Mouse (Mus musculus) midbrain, embryonic 13.5 days (tissue): ENCODE data around the gene Olfr1406. TPM values are rescaled to one million over a fixed set of nuclear protein-coding genes. Genes with fewer than 3 reads are reported as not detected.
"Not testable (repeated sequence)": the region's sequence is repeated elsewhere in the genome, so short reads cannot be mapped to it uniquely, and the experiment has no call there.

Experiments
- ATAC-seq: fragments of 200-750 bp; cut with Nextera tagmentation; 2 replicates; pipeline ENCODE4 v1.8.0; 2017; ENCODE audit warnings: mild to moderate bottlenecking, moderate TSS enrichment, moderate library complexity
- H3K27ac ChIP-seq: fragments of 300-500 bp; sonication (generic); 2 replicates; pipeline ENCODE4 v1.5.1; 2015; ENCODE audit warnings: inconsistent platforms, mild to moderate bottlenecking, moderate library complexity
- H3K27me3 ChIP-seq: fragments of 300-500 bp; sonication (generic); 2 replicates; pipeline ENCODE4 v1.6.1; 2015; ENCODE audit warnings: mild to moderate bottlenecking, inconsistent platforms
- H3K36me3 ChIP-seq: fragments of 300-500 bp; sonication (generic); 2 replicates; pipeline ENCODE4 v1.6.1; 2015; ENCODE audit warnings: mild to moderate bottlenecking, inconsistent platforms
- H3K4me1 ChIP-seq: fragments of 300-500 bp; sonication (generic); replicated peaks from 2 replicates; pipeline ENCODE4 v1.6.1; 2015; ENCODE audit warnings: inconsistent platforms
- H3K4me2 ChIP-seq: fragments of 300-500 bp; sonication (generic); replicated peaks from 2 replicates; pipeline ENCODE4 v1.6.1; 2015; ENCODE audit warnings: moderate library complexity, mild to moderate bottlenecking, inconsistent platforms
- H3K4me3 ChIP-seq: fragments of 300-500 bp; sonication (generic); replicated peaks from 2 replicates; pipeline ENCODE4 v1.5.1; 2015; ENCODE audit warnings: mild to moderate bottlenecking, inconsistent platforms
- H3K9ac ChIP-seq: fragments of 300-500 bp; sonication (generic); replicated peaks from 2 replicates; pipeline ENCODE4 v1.6.1; 2015; ENCODE audit warnings: mild to moderate bottlenecking, inconsistent platforms
- H3K9me3 ChIP-seq: fragments of 300-500 bp; sonication (generic); 2 replicates; pipeline ENCODE4 v1.6.1; 2016; ENCODE audit warnings: mild to moderate bottlenecking, inconsistent platforms
- WGBS: fragments of 180-500 bp; shearing (Covaris S2); methylation state at CpG from one replicate; pipeline ENCODE4 v1.1.7; 2015; 5-methylcytosine and 5-hydroxymethylcytosine counted together
- polyA plus RNA-seq: library from polyadenylated mRNA; unstranded; fragments of >200 nt; fragmentation: Nextera tagmentation; extraction: Ambion mirVana; gene quantifications from 2 replicates; pipeline ENCODE4 v1.2.1, GENCODE M21; 2015

Gene Olfr1406
- not detected in 2 replicates for polyA plus RNA-seq

- ATAC-seq = no peak
- no peaks in the 10 kb centered on the region for H3K9me3 ChIP-seq
- H3K9ac ChIP-seq = no peak within 1 kb of the TSS
- H3K4me3 ChIP-seq = no peak within 1 kb of the TSS
- 72% methylated on average over 3 of the region's 3 CpGs for WGBS
- H3K27me3 ChIP-seq = no peaks in the 10 kb centered on the region
- H3K4me1 ChIP-seq = no peaks in the 10 kb centered on the region
- H3K4me2 ChIP-seq = no peak within 1 kb of the TSS
- H3K27ac ChIP-seq = no peak within 1 kb of the TSS
- no peaks in the 10 kb centered on the region for H3K36me3 ChIP-seq
These were observed at the start of gene Olfr1406 for GRCm38 (mm10) chr1:173190540-173190939. TSS of gene Olfr1406 (minus strand) at chr1:173190640.

DNA sequence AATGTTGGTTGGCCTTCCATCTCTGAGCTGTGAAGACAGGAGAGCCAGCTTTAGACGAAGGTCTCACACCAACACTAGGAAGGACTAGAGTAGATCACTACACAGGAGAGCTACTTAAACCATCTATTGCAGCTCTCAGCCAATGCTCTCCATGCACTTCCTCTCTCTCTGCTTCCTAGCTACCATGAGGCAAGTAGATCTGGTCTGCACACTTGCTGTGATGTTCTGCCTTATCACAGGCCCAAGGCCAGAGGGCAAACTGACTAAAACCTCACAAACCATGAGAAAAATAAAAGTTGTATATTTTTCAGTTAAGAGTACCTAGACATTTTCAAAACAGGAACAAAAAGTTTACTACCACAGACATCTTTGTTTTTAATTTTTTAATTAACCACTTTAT, 46.6 kb upstream of the Olfr1406 start:
- not testable (repeated sequence) for ATAC-seq, H3K27ac ChIP-seq, H3K9ac ChIP-seq, H3K4me2 ChIP-seq, H3K4me1 ChIP-seq, H3K4me3 ChIP-seq, H3K27me3 ChIP-seq, H3K9me3 ChIP-seq, H3K36me3 ChIP-seq
- 85% methylated on average over 1 of the region's 1 CpGs for WGBS

DNA sequence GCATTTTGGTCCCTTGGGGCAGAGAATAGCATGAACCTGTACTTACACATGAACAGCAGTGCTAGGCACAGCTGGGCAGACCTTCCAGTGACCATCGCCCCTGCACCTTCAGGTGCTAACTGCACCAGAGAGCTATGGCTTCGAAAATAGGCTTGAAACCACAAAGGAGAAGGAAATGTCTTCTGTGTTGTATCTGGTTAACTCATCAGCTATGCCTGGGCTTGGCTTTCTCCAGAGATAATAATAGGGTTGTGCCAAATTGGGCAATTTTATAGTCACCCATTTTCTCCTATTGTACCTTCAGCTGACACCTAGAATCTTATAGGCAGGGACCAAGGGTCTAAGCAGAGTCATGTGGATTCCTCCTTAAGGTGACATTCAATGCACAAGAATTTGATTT, 36.6 kb upstream of the Olfr1406 start, which contains the start of gene Fcer1a:
Gene Fcer1a (minus strand): TSS at position 134 of the 400 bp plus-strand sequence.
- H3K9me3 ChIP-seq = no peaks in the 10 kb centered on the region
- no peaks in the 10 kb centered on the region for H3K36me3 ChIP-seq
- ATAC-seq = no peak
- no peaks in the 10 kb centered on the region for H3K4me1 ChIP-seq
- no peak within 1 kb of the TSS for H3K27ac ChIP-seq
- no peak within 1 kb of the TSS for H3K4me2 ChIP-seq
- no peak within 1 kb of the TSS for H3K4me3 ChIP-seq
- no peaks in the 10 kb centered on the region for H3K27me3 ChIP-seq
- WGBS = 82% methylated on average over 2 of the region's 2 CpGs
- H3K9ac ChIP-seq = no peak within 1 kb of the TSS

GRCm38 (mm10) chr1:173216481-173216880, 26.0 kb upstream of the Olfr1406 start:
- Histone ChIP-seq H3K27ac (no peak overlapping the region), H3K9me3 (no peaks in the 10 kb centered on the region), H3K4me3 (no peak overlapping the region), H3K27me3 (no peaks in the 10 kb centered on the region), H3K4me2 (no peak overlapping the region), H3K9ac (no peak overlapping the region), H3K36me3 (no peaks in the 10 kb centered on the region), H3K4me1 (no peaks in the 10 kb centered on the region)
- 95% methylated on average over 3 of the region's 3 CpGs for WGBS
- ATAC-seq = no peak

GRCm38 (mm10) chr1:173212092-173212491, 21.7 kb upstream of the Olfr1406 start, which contains the start of gene Olfr1404:
TSS of gene Olfr1404 (plus strand) at chr1:173212392.
- Histone ChIP-seq H3K4me3 (no peak within 1 kb of the TSS), H3K36me3 (no peaks in the 10 kb centered on the region), H3K27ac (no peak within 1 kb of the TSS), H3K9me3 (no peaks in the 10 kb centered on the region), H3K9ac (no peak within 1 kb of the TSS), H3K4me2 (no peak within 1 kb of the TSS), H3K4me1 (no peaks in the 10 kb centered on the region), H3K27me3 (no peaks in the 10 kb centered on the region)
- ATAC-seq = no peak
- 87% methylated on average over 5 of the region's 5 CpGs for WGBS

DNA sequence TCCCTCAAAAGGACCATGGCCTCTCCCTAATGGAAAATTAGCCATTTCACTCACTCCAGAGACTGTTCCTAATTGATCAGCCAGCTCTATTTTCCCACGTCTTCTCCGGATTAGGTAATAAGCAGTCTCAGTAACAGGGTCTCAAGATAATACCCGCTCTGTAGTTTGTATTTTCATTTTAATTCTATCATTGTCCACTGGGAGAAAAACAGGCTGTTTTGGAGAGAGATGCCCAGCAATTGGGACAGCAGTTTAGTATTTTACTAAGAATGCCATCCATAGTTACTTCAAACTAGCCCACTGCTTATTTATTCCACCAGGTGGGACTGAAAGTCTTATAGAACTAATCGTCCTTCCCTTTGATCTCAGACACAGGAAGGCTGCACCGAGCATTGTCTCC, 7.1 kb upstream of the Olfr1406 start, which contains the start of gene Olfr218:
Gene Olfr218 (plus strand): TSS at position 301 of the 400 bp plus-strand sequence.
- H3K36me3 ChIP-seq = no peaks in the 10 kb centered on the region
- no peak within 1 kb of the TSS for H3K9ac ChIP-seq
- no peak within 1 kb of the TSS for H3K4me2 ChIP-seq
- WGBS = 69% methylated on average over 5 of the region's 5 CpGs
- no peaks in the 10 kb centered on the region for H3K4me1 ChIP-seq
- no peak within 1 kb of the TSS for H3K27ac ChIP-seq
- no peak for ATAC-seq
- no peaks in the 10 kb centered on the region for H3K27me3 ChIP-seq
- no peak within 1 kb of the TSS for H3K4me3 ChIP-seq
- no peaks in the 10 kb centered on the region for H3K9me3 ChIP-seq

- no peak overlapping the region for H3K4me2 ChIP-seq
- ATAC-seq = no peak
- H3K9me3 ChIP-seq = no peaks in the 10 kb centered on the region
- H3K4me1 ChIP-seq = no peaks in the 10 kb centered on the region
- no peak overlapping the region for H3K4me3 ChIP-seq
- WGBS = 87% methylated on average over 2 of the region's 2 CpGs
- H3K27me3 ChIP-seq = no peaks in the 10 kb centered on the region
- no peaks in the 10 kb centered on the region for H3K36me3 ChIP-seq
- no peak overlapping the region for H3K27ac ChIP-seq
- no peak overlapping the region for H3K9ac ChIP-seq
These were observed 5.9 kb upstream of the Olfr1406 start for GRCm38 (mm10) chr1:173196359-173196758.

DNA sequence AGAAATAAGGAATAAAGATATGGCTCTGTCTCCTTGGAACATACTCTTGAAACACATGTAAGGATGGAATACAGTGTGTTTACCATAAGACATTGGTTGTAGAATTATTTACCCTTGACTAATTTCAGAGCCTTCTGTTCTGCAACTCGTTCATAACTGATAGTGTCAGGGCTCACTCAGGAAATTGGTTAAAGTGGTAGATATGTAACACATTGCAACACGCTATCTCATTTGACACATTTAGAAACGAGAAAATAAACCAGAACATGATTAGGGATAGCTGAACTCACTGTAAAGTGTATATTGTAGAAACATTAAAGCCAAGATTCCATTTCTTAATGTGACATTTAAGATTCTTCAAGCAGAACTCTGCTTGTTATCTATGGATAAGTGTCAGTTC, 1.6 kb upstream of the Olfr1406 start:
- no peaks in the 10 kb centered on the region for H3K36me3 ChIP-seq
- no peak overlapping the region for H3K27ac ChIP-seq
- no peak for ATAC-seq
- H3K27me3 ChIP-seq = no peaks in the 10 kb centered on the region
- no peak overlapping the region for H3K4me3 ChIP-seq
- H3K4me2 ChIP-seq = no peak overlapping the region
- no peaks in the 10 kb centered on the region for H3K4me1 ChIP-seq
- no peaks in the 10 kb centered on the region for H3K9me3 ChIP-seq
- no peak overlapping the region for H3K9ac ChIP-seq
- 78% methylated on average over 3 of the region's 3 CpGs for WGBS

DNA sequence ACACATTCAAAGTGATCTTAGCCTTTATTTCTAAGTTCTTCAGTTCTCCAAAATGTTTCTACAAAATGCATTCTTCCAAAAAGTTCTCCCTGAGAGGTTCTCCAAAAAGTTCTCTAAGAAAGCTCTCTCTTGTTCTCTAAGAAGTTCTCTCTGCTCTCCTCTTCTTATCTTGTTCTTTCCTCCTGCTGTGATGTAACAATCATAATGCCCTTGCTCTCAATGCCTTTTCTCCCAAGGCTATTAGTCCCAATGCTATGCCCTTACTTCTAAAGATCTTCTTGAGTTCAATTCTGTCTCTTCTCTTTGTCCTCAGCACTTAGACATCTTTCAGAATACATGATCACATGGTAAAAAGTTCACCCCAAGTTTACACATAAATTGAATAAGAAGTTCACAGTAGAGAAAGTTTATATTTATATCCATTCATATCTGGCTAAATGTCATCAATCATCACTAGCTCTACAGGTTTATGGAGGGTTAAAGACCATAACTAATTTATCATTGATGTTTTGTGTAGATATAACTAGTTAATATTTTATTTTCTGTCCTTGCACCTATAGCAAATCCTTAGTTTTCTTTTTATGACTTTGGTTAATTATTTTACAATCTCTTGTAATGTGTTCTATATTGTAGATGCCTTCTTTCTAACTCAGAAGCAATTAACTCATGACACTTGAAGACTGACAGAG, 16.1 kb downstream of the Olfr1406 start:
- ATAC-seq = no peak
- H3K27ac ChIP-seq = no peak overlapping the region
- H3K4me2 ChIP-seq = no peak overlapping the region
- no peak overlapping the region for H3K4me3 ChIP-seq
- no peak overlapping the region for H3K9ac ChIP-seq
- H3K36me3 ChIP-seq = no peaks in the 10 kb centered on the region
- no peaks in the 10 kb centered on the region for H3K4me1 ChIP-seq
- no peaks in the 10 kb centered on the region for H3K9me3 ChIP-seq
- H3K27me3 ChIP-seq = no peaks in the 10 kb centered on the region

DNA sequence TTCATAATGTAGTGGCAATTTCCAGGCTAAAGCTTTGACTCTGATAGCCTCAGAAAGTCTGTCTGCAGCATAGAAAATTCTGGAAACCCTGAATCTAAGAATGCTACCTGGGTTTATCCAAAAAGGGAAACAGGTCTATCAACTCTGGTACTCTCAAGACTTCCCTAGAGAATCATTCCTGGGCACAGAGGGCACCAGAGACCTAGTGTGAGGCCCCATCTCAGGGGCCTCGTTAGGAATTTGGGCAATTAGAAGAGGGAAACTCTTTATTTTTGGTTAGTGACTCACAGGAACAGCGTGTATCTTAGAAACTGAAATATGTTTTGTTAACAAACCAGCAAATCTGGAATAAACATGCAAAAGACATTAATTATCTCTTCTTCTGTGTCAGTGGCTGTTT, 53.2 kb downstream of the Olfr1406 start, which contains the start of gene Olfr1408:
Gene Olfr1408 (minus strand): TSS at position 101 of the 400 bp plus-strand sequence.
- H3K27me3 ChIP-seq = no peaks in the 10 kb centered on the region
- no peak within 1 kb of the TSS for H3K4me3 ChIP-seq
- no peak within 1 kb of the TSS for H3K4me2 ChIP-seq
- no peak for ATAC-seq
- no peak within 1 kb of the TSS for H3K9ac ChIP-seq
- 77% methylated on average over 2 of the region's 2 CpGs for WGBS
- H3K9me3 ChIP-seq = no peaks in the 10 kb centered on the region
- H3K27ac ChIP-seq = no peak within 1 kb of the TSS
- H3K36me3 ChIP-seq = no peaks in the 10 kb centered on the region
- no peaks in the 10 kb centered on the region for H3K4me1 ChIP-seq
